Mouse (Mus musculus) MN1 (cell line): ENCODE data around the gene Ciart.
"Not testable (repeated sequence)": the region's sequence is repeated elsewhere in the genome, so short reads cannot be mapped to it uniquely, and the experiment has no call there.

ENCODE experiments used
- DNase-seq: peaks from one replicate; pipeline ENCODE4 v3.0.0-alpha.2; 2016; ENCODE audit warnings: low spot score

Gene Ciart

GRCm38 (mm10) chr3:95865050-95865449 is 17.0 kb downstream of the Ciart start:
- DNase-seq, result no peak

GRCm38 (mm10) chr3:95863578-95863977 is 18.5 kb downstream of the Ciart start:
- DNase-seq, result no peak

- peak; percentile 82 for DNase-seq
These were observed 20.3 kb downstream of the Ciart start for GRCm38 (mm10) chr3:95861796-95862195.

- no peak for DNase-seq
These were observed 20.8 kb downstream of the Ciart start for GRCm38 (mm10) chr3:95861216-95861615.

- DNase-seq, result peak; percentile 48
These were observed 21.7 kb downstream of the Ciart start for GRCm38 (mm10) chr3:95860323-95860722.

GRCm38 (mm10) chr3:95858278-95858677 is 23.8 kb downstream of the Ciart start:
- DNase-seq, result not testable (repeated sequence)

GRCm38 (mm10) chr3:95857050-95857449 is 25.0 kb downstream of the Ciart start:
- DNase-seq, result not testable (repeated sequence)

GRCm38 (mm10) chr3:95856115-95856514 is 25.9 kb downstream of the Ciart start:
- DNase-seq, result peak; percentile 65

GRCm38 (mm10) chr3:95855502-95856089 is 26.5 kb downstream of the Ciart start, which contains the start of gene Prpf3:
Gene Prpf3, minus strand, starts transcription at chr3:95855885.
- DNase-seq, result peak; percentile 97

- DNase-seq, result no peak
These were observed 30.7 kb downstream of the Ciart start for GRCm38 (mm10) chr3:95851317-95851716.

- no peak for DNase-seq
These were observed 31.4 kb downstream of the Ciart start for GRCm38 (mm10) chr3:95850611-95851010.

- DNase-seq, result no peak
These were observed 39.4 kb downstream of the Ciart start for GRCm38 (mm10) chr3:95842503-95843214.

- DNase-seq, result no peak
These were observed 42.8 kb downstream of the Ciart start for GRCm38 (mm10) chr3:95839250-95839649.

- no peak for DNase-seq
These were observed 53.0 kb downstream of the Ciart start for GRCm38 (mm10) chr3:95829053-95829452.
